Mouse (Mus musculus): ENCODE measurements around the gene Pdgfd.

Gene Pdgfd

GRCm38 (mm10) chr9:6325408-6325807, 157.0 kb downstream of the Pdgfd start:
- no peak for DNase-seq

GRCm38 (mm10) chr9:6333499-6333898, 165.1 kb downstream of the Pdgfd start:
- DNase-seq, result no peak

GRCm38 (mm10) chr9:6336236-6336635, 167.9 kb downstream of the Pdgfd start:
- DNase-seq, result no peak

GRCm38 (mm10) chr9:6337891-6338290, 169.5 kb downstream of the Pdgfd start:
- no peak for DNase-seq

GRCm38 (mm10) chr9:6338344-6338743, 170.0 kb downstream of the Pdgfd start:
- DNase-seq, result no peak

- no peak for DNase-seq
Observed at GRCm38 (mm10) chr9:6339394-6339793, 171.0 kb downstream of the Pdgfd start.

GRCm38 (mm10) chr9:6340750-6341149, 172.4 kb downstream of the Pdgfd start:
- DNase-seq, result no peak

GRCm38 (mm10) chr9:6342854-6343253, 174.5 kb downstream of the Pdgfd start:
- no peak for DNase-seq

GRCm38 (mm10) chr9:6344514-6344913, 176.1 kb downstream of the Pdgfd start:
- no peak for DNase-seq

- DNase-seq, result peak; percentile 33
Observed at GRCm38 (mm10) chr9:6344924-6345323, 176.5 kb downstream of the Pdgfd start.

GRCm38 (mm10) chr9:6345366-6345765, 177.0 kb downstream of the Pdgfd start:
- no peak for DNase-seq

GRCm38 (mm10) chr9:6353257-6353960, 185.0 kb downstream of the Pdgfd start:
- no peak for DNase-seq

- DNase-seq, result no peak
Observed at GRCm38 (mm10) chr9:6360795-6361194, 192.4 kb downstream of the Pdgfd start.

GRCm38 (mm10) chr9:6366550-6366949, 198.2 kb downstream of the Pdgfd start:
- DNase-seq, result no peak

- DNase-seq, result peak; percentile 6
Observed at GRCm38 (mm10) chr9:6401764-6402163, 233.4 kb downstream of the Pdgfd start.

GRCm38 (mm10) chr9:6406535-6406934, 238.2 kb downstream of the Pdgfd start:
- no peak for DNase-seq

GRCm38 (mm10) chr9:6407972-6408371, 239.6 kb downstream of the Pdgfd start:
- no peak for DNase-seq

GRCm38 (mm10) chr9:6424606-6425005, 256.2 kb downstream of the Pdgfd start:
- no peak for DNase-seq

All from lung, postnatal 36 days (tissue).